Mouse (Mus musculus) embryonic facial prominence, embryonic 10.5 days (tissue): ENCODE measurements at regions not wholly inside any gene's neighbourhood (a gene's known extent, or its start where the extent isn't known, plus 50 kb on each side); places are given as distances from the start of the nearest gene placed in this dataset.

ENCODE experiments used
- DNase-seq: peaks from one replicate; pipeline ENCODE4 v3.0.0-alpha.2; 2017; ENCODE audit warnings: low spot score
- H3K27ac ChIP-seq: fragments of 300-500 bp; sonication (generic); replicated peaks from 2 replicates; pipeline ENCODE4 v1.5.1; 2016; ENCODE audit warnings: mild to moderate bottlenecking
- H3K27me3 ChIP-seq: fragments of 300-500 bp; sonication (generic); replicated peaks from 2 replicates; pipeline ENCODE4 v1.6.1; 2016; ENCODE audit warnings: low read depth, mild to moderate bottlenecking; ENCODE audit not compliant: poor library complexity, severe bottlenecking
- H3K36me3 ChIP-seq: fragments of 300-500 bp; sonication (generic); replicated peaks from 2 replicates; pipeline ENCODE4 v1.6.1; 2016; ENCODE audit warnings: mild to moderate bottlenecking, moderate library complexity
- H3K4me1 ChIP-seq: fragments of 300-500 bp; sonication (generic); 2 replicates; pipeline ENCODE4 v1.6.1; 2016
- H3K4me3 ChIP-seq: fragments of 300-500 bp; sonication (generic); 2 replicates; pipeline ENCODE4 v1.5.1; 2016; ENCODE audit warnings: mild to moderate bottlenecking, moderate library complexity
- H3K9me3 ChIP-seq: fragments of 300-500 bp; sonication (generic); 2 replicates; pipeline ENCODE4 v1.6.1; 2016; ENCODE audit warnings: mild to moderate bottlenecking
- WGBS: fragments of 180-500 bp; shearing (Covaris S2); methylation state at CpG from one replicate; pipeline ENCODE4 v1.1.7; 2016; 5-methylcytosine and 5-hydroxymethylcytosine counted together

- no peak overlapping the region for H3K4me3 ChIP-seq
- H3K4me1 ChIP-seq = peaks cover 23% of the 10 kb centered on the region
- no peak overlapping the region for H3K27ac ChIP-seq
- no peaks in the 10 kb centered on the region for H3K9me3 ChIP-seq
- H3K36me3 ChIP-seq = no peaks in the 10 kb centered on the region
- H3K27me3 ChIP-seq = peaks cover 3% of the 10 kb centered on the region; the same call in 1 of the 2 replicates
- DNase-seq = no peak
- WGBS = 61% methylated on average over 3 of the region's 3 CpGs
These were observed 249.5 kb downstream of the Maf start for GRCm38 (mm10) chr8:115458119-115458518.

GRCm38 (mm10) chr8:115450789-115451188, 256.8 kb downstream of the Maf start:
- H3K36me3 ChIP-seq = no peaks in the 10 kb centered on the region
- no peaks in the 10 kb centered on the region for H3K27me3 ChIP-seq
- no peak overlapping the region for H3K27ac ChIP-seq
- no peaks in the 10 kb centered on the region for H3K9me3 ChIP-seq
- 59% methylated on average over 1 of the region's 1 CpGs for WGBS
- DNase-seq = no peak
- H3K4me3 ChIP-seq = no peak overlapping the region
- peaks cover 23% of the 10 kb centered on the region for H3K4me1 ChIP-seq

DNA sequence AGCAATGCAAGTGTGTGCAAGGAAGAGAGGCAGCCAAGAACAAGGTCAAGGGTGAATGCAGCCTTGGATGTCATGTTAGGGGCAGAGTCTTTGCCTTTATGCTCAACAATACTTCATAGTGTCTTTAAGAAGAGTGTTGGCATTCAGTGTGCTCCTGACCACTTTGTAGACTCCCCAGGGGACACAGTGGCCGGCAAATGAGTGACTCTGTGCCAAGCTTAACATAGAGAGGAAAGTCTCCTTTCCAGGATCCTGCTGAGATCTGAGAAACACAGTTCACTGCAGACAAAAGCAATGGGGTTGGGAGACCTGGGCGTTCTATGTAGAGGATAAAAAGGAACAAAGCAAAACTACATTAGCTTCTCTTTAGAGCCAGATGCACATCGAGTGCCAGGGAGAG, 259.2 kb downstream of the Maf start:
- H3K4me3 ChIP-seq = no peak overlapping the region
- H3K4me1 ChIP-seq = peaks cover 9% of the 10 kb centered on the region
- WGBS = 65% methylated on average over 3 of the region's 3 CpGs
- H3K9me3 ChIP-seq = no peaks in the 10 kb centered on the region
- no peaks in the 10 kb centered on the region for H3K36me3 ChIP-seq
- DNase-seq = no peak
- no peaks in the 10 kb centered on the region for H3K27me3 ChIP-seq
- no peak overlapping the region for H3K27ac ChIP-seq

- H3K27me3 ChIP-seq = 0 out of 2 replicates have a peak, but pooled peaks cover 3% of the 10 kb centered on the region
- WGBS = 91% methylated on average over 5 of the region's 5 CpGs
- peaks cover 1% of the 10 kb centered on the region; the same call in 1 of the 2 replicates for H3K4me1 ChIP-seq
- H3K9me3 ChIP-seq = no peaks in the 10 kb centered on the region
- H3K36me3 ChIP-seq = no peaks in the 10 kb centered on the region
- no peak for DNase-seq
- no peak overlapping the region for H3K27ac ChIP-seq
- no peak overlapping the region for H3K4me3 ChIP-seq
These were observed 263.1 kb downstream of the Maf start for GRCm38 (mm10) chr8:115444519-115444918.

GRCm38 (mm10) chr8:115441943-115442550, 265.5 kb downstream of the Maf start:
- WGBS = 76% methylated on average over 6 of the region's 6 CpGs
- Histone ChIP-seq H3K4me1 (no peaks in the 10 kb centered on the region), H3K27me3 (0 out of 2 replicates have a peak, but pooled peaks cover 6% of the 10 kb centered on the region), H3K9me3 (no peaks in the 10 kb centered on the region), H3K4me3 (no peak overlapping the region), H3K36me3 (no peaks in the 10 kb centered on the region), H3K27ac (no peak overlapping the region)
- DNase-seq = no peak

- H3K27ac ChIP-seq = no peak overlapping the region
- no peak for DNase-seq
- no peaks in the 10 kb centered on the region for H3K36me3 ChIP-seq
- H3K9me3 ChIP-seq = no peaks in the 10 kb centered on the region
- 0 out of 2 replicates have a peak, but pooled peaks cover 6% of the 10 kb centered on the region for H3K27me3 ChIP-seq
- no peak overlapping the region for H3K4me3 ChIP-seq
- 88% methylated on average over 6 of the region's 6 CpGs for WGBS
- no peaks in the 10 kb centered on the region for H3K4me1 ChIP-seq
These were observed 266.3 kb downstream of the Maf start for GRCm38 (mm10) chr8:115441323-115441722.

DNA sequence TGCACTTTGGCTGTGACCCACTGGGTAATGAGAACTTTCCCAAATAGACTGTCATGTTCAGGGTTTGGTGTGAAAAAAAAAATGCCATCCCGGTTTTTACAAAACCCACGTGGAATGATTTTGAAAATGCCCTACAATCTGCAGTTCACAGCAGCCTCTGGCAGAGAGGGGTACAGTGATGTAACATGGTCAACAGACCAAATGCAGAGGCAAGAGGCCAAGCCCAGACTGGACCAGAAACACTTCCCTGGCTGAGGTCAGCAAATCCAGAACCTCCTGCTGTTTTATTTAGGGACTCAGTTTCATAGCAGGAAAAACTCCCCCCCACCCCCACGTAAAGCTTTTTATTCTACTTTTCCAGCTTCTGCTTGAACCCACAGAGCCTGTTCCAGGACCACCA, 267.4 kb downstream of the Maf start:
- H3K27me3 ChIP-seq = 0 out of 2 replicates have a peak, but pooled peaks cover 6% of the 10 kb centered on the region
- H3K36me3 ChIP-seq = no peaks in the 10 kb centered on the region
- no peak overlapping the region for H3K4me3 ChIP-seq
- H3K9me3 ChIP-seq = no peaks in the 10 kb centered on the region
- H3K27ac ChIP-seq = no peak overlapping the region
- H3K4me1 ChIP-seq = no peaks in the 10 kb centered on the region
- WGBS = 83% methylated on average over 3 of the region's 3 CpGs
- DNase-seq = no peak

GRCm38 (mm10) chr8:115439512-115439911, 268.1 kb downstream of the Maf start:
- no peak overlapping the region for H3K27ac ChIP-seq
- no peak overlapping the region for H3K4me3 ChIP-seq
- H3K9me3 ChIP-seq = no peaks in the 10 kb centered on the region
- H3K27me3 ChIP-seq = 0 out of 2 replicates have a peak, but pooled peaks cover 6% of the 10 kb centered on the region
- no peak for DNase-seq
- H3K4me1 ChIP-seq = no peaks in the 10 kb centered on the region
- H3K36me3 ChIP-seq = no peaks in the 10 kb centered on the region
- 85% methylated on average over 5 of the region's 5 CpGs for WGBS

DNA sequence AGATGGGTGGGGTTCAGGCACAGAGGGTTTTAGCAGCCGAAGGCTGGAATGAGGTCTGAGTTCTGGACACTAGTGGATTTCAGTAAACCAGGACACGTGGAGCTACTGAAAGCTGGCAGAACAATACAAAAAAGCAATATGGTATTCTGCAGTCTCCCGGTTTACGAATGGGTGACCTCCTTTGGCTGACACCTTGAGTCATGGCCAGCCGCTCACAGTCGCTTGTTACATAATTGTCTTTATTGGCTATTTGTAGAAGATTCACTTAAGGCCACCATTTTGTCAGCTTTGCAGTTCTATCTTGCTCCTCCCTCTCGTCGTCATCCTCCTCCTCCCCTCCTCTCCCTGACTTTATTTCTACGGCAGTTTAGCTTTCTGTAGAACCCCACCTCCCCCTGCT, 269.6 kb downstream of the Maf start:
- no peaks in the 10 kb centered on the region for H3K4me1 ChIP-seq
- no peak for DNase-seq
- H3K27me3 ChIP-seq = peaks cover 6% of the 10 kb centered on the region; the same call in 1 of the 2 replicates
- H3K9me3 ChIP-seq = no peaks in the 10 kb centered on the region
- 90% methylated on average over 9 of the region's 9 CpGs for WGBS
- H3K4me3 ChIP-seq = no peak overlapping the region
- no peaks in the 10 kb centered on the region for H3K36me3 ChIP-seq
- no peak overlapping the region for H3K27ac ChIP-seq

DNA sequence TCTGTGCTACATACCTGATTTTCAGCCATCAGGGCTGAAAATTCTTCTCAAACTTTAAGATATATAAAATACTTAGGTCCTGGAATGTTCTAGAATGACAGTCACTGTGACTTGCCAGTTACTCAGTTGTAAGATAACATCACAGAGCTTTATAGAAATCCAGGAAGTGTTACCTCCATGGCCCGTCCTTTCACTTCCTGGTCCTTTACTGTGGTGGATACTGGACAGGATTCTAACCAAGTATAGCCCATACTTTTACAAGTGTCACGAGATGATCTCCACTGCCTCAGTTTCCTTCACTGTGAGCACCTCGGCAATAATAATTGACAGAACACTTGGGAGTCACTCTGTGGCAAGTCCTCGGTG, 271.3 kb downstream of the Maf start:
- Histone ChIP-seq H3K27me3 (peaks cover 11% of the 10 kb centered on the region; the same call in 1 of the 2 replicates), H3K4me3 (no peak overlapping the region), H3K9me3 (no peaks in the 10 kb centered on the region), H3K4me1 (no peaks in the 10 kb centered on the region), H3K36me3 (no peaks in the 10 kb centered on the region), H3K27ac (no peak overlapping the region)
- no peak for DNase-seq
- 90% methylated on average over 4 of the region's 4 CpGs for whole genome bisulfite sequencing

DNA sequence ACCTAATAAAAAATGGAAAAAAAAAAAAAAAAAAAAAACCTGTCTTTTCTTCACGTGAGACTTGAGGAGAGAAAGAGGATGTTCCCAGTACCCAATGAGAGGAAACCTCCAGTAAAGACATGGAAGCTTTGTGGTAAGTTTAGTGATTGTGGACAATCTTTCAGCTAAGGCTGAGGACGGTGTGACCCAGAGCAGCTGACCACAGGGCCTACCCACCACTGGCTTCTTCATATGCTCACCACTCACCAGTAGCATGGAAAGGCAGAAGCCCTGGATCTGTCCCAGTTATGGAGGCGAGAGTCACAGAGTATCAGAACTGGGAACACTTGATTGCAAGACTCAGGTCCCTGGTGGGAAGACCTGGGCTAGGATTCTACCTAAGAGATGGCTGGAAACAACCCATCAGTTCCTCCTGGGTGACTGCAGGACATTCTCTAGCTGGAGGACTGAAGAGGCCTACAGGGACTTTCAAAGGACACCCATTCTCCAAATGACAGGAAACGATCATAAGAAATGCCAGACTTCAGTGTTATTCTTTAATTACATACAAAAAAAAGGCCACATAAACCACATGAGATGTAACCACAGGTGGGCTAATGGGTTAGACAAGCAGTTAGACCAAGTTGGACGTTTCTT, 271.8 kb downstream of the Maf start:
- no peak for DNase-seq
- no peaks in the 10 kb centered on the region for H3K36me3 ChIP-seq
- H3K4me3 ChIP-seq = no peak overlapping the region
- peaks cover 11% of the 10 kb centered on the region; the same call in 1 of the 2 replicates for H3K27me3 ChIP-seq
- WGBS = 89% methylated on average over 5 of the region's 5 CpGs
- H3K4me1 ChIP-seq = no peaks in the 10 kb centered on the region
- no peak overlapping the region for H3K27ac ChIP-seq
- H3K9me3 ChIP-seq = no peaks in the 10 kb centered on the region

GRCm38 (mm10) chr8:115432396-115433040, 275.1 kb downstream of the Maf start:
- peaks cover 23% of the 10 kb centered on the region for H3K27me3 ChIP-seq
- no peaks in the 10 kb centered on the region for H3K9me3 ChIP-seq
- peaks cover 7% of the 10 kb centered on the region for H3K4me1 ChIP-seq
- no peaks in the 10 kb centered on the region for H3K36me3 ChIP-seq
- no peak for DNase-seq
- H3K4me3 ChIP-seq = no peak overlapping the region
- WGBS = 79% methylated on average over 5 of the region's 5 CpGs
- H3K27ac ChIP-seq = no peak overlapping the region

GRCm38 (mm10) chr8:115430793-115431192, 276.8 kb downstream of the Maf start:
- Histone ChIP-seq H3K9me3 (no peaks in the 10 kb centered on the region), H3K27ac (no peak overlapping the region), H3K4me3 (no peak overlapping the region), H3K4me1 (peaks cover 12% of the 10 kb centered on the region), H3K27me3 (peaks cover 26% of the 10 kb centered on the region), H3K36me3 (no peaks in the 10 kb centered on the region)
- WGBS = 60% methylated on average over 3 of the region's 3 CpGs
- DNase-seq = peak; percentile 20
